Mouse (Mus musculus): ENCODE data around the gene Trmt5.

- TF ChIP-seq EP300 (IDR thresholded peaks at IDR 0.05; ENCODE audit: low read depth), result no peak
- TF ChIP-seq CTCF (IDR thresholded peaks at IDR 0.05; ENCODE audit: low read depth), result no peak
Measured at GRCm38 (mm10) chr12:73268497-73268896, 18.0 kb downstream of the Trmt5 start.

Data from liver, embryonic 14.5 days (tissue).